Mouse (Mus musculus) C2C12 (cell line): ENCODE measurements around the gene Hyou1.
"Not testable (repeated sequence)": the region's sequence is repeated elsewhere in the genome, so short reads cannot be mapped to it uniquely, and the experiment has no call there.

Source experiments
- CEBPB ChIP-seq: IDR thresholded peaks from one replicate; pipeline ENCODE4 v1.6.1; 2011; ENCODE audit warnings: low read depth, mild to moderate bottlenecking, control low read depth, moderate library complexity
- CTCF ChIP-seq: IDR thresholded peaks from one replicate; pipeline ENCODE4 v1.5.1; 2011; ENCODE audit not compliant: control insufficient read depth, insufficient read depth, insufficient read length
- FOSL1 ChIP-seq: IDR thresholded peaks from one replicate; pipeline ENCODE4 v1.8.0; 2011; ENCODE audit warnings: mild to moderate bottlenecking, low read length; ENCODE audit not compliant: poor library complexity, insufficient read depth, severe bottlenecking
- MAX ChIP-seq: IDR thresholded peaks from one replicate; pipeline ENCODE4 v1.6.1; 2011; ENCODE audit warnings: mild to moderate bottlenecking, control low read depth
- USF1 ChIP-seq: IDR thresholded peaks from one replicate; pipeline ENCODE4 v1.6.1; 2011; ENCODE audit warnings: low read depth, mild to moderate bottlenecking, control low read depth, moderate library complexity

DNA sequence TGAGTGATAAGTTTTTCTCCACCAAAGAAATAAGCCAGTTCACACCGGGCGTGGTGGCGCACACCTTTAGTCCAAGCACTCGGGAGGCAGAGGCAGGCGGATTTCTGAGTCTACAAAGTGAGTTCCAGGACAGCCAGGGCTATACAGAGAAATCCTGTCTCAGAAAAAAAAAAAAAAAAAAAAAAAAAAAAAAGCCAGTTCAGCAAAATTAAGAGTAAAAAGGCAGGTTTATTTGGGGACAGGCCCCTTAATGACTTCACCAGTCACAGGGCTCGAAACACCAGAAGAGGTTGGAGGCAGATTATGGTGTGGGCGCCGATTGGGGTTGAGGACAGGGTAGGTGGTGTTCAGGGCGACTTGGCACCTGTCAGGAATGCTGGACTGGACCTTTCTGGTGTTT is 40.4 kb downstream of the Hyou1 start:
- TF ChIP-seq CTCF, MAX, USF1, CEBPB, FOSL1: not testable (repeated sequence)
